Mouse (Mus musculus): ENCODE measurements around the gene Cerkl. TPM values are rescaled to one million over a fixed set of nuclear protein-coding genes. Genes with fewer than 3 reads are reported as not detected.

Gene Cerkl
- polyA plus RNA-seq, 1 experiment from 2014 or later = 1.8 TPM

- H3K9me3 ChIP-seq (replicated peaks) = no peaks in the 10 kb centered on the region
- H3K4me3 ChIP-seq = no peak overlapping the region
- no peak overlapping the region for H3K9ac ChIP-seq
- no peak for ATAC-seq
- peaks cover 31% of the 10 kb centered on the region for H3K36me3 ChIP-seq
- no peaks in the 10 kb centered on the region for H3K27me3 ChIP-seq (replicated peaks)
- H3K27ac ChIP-seq = no peak overlapping the region
- no peak overlapping the region for H3K4me2 ChIP-seq
- H3K4me1 ChIP-seq = 0 out of 2 replicates have a peak, but pooled peaks cover 10% of the 10 kb centered on the region
Observed at GRCm38 (mm10) chr2:79334661-79335060, 121.9 kb downstream of the Cerkl start.

DNA sequence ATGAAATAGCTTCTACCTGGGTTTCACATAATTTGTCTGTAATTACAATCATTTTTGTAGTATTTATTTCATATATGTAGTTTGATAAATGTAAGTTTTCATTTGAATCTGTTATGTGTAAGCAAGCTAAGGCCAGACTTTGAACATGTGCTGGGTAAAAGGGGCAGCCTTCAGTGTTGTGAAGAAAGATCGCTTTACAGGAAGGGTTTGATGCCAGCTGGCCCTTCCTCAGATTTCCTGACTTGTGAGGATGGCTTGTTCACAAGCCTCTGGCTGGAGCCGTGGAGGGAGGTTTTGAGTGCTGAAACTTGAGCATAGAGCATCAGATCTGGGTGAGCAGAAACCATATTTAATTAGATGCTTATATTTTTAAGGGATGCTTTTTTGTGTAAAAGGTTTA, 128.5 kb downstream of the Cerkl start:
- Histone ChIP-seq H3K4me1 (0 out of 2 replicates have a peak, but pooled peaks cover 4% of the 10 kb centered on the region), H3K4me2 (no peak overlapping the region), H3K27me3 (replicated peaks) (no peaks in the 10 kb centered on the region), H3K4me3 (no peak overlapping the region), H3K27ac (no peak overlapping the region), H3K36me3 (peaks cover 90% of the 10 kb centered on the region), H3K9ac (no peak overlapping the region), H3K9me3 (replicated peaks) (no peaks in the 10 kb centered on the region)
- no peak for ATAC-seq
- 88% methylated on average over 2 of the region's 2 CpGs for WGBS (ENCODE audit: insufficient replicate concordance)

DNA sequence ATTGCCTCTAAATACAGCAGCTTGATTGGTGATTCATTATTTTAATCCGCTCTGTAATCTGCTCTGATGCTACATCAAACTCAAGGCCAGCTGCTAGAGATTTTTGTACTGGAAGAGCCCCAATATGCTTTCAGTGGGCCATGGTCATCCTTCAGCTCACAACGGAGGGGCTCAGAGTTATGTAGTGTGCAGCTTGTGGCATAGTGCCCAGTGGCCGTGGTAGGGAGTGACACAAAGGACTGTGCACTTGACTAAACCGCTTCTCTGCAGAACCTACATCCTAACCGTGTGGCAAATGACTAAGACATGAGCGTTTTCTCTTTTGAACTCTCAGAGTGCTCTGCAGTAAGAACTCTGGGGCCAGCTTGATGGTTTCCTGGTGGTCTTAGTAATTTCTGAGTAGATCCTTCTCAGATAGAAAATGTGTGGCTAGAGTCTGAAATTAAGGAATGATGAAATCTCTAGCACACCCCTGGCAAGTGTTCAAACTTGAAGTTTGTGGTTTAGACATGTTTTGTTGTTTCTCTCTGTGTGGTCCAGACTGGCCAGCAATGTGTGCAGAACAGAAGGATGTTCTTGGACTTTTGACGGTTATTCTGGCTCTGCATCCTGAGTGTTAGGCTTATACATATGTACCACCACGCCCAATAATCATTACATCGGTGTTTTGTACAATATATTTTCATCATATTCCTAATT, 140.3 kb downstream of the Cerkl start:
- 89% methylated on average over 9 of the region's 9 CpGs for WGBS (ENCODE audit: insufficient replicate concordance)
- peaks cover 91% of the 10 kb centered on the region for H3K36me3 ChIP-seq

GRCm38 (mm10) chr2:79315108-79315507, 141.5 kb downstream of the Cerkl start:
- ATAC-seq = no peak

More for the DNA sequence above, 140.3 kb downstream of the Cerkl start:
- H3K27ac ChIP-seq = no peak overlapping the region
- no peaks in the 10 kb centered on the region for H3K9me3 ChIP-seq (replicated peaks)
- no peak for ATAC-seq
- no peaks in the 10 kb centered on the region for H3K4me1 ChIP-seq
- H3K4me2 ChIP-seq = no peak overlapping the region
- no peaks in the 10 kb centered on the region for H3K27me3 ChIP-seq (replicated peaks)
- H3K9ac ChIP-seq = no peak overlapping the region
- no peak overlapping the region for H3K4me3 ChIP-seq

GRCm38 (mm10) chr2:79312499-79312898, 144.1 kb downstream of the Cerkl start:
- H3K4me3 ChIP-seq = no peak overlapping the region
- no peak overlapping the region for H3K27ac ChIP-seq
- peaks cover 97% of the 10 kb centered on the region for H3K36me3 ChIP-seq
- no peak for ATAC-seq
- WGBS (ENCODE audit: insufficient replicate concordance) = 87% methylated on average over 4 of the region's 4 CpGs
- no peaks in the 10 kb centered on the region for H3K27me3 ChIP-seq (replicated peaks)
- no peak overlapping the region for H3K4me2 ChIP-seq
- H3K4me1 ChIP-seq = no peaks in the 10 kb centered on the region
- no peak overlapping the region for H3K9ac ChIP-seq
- H3K9me3 ChIP-seq (replicated peaks) = no peaks in the 10 kb centered on the region

More at GRCm38 (mm10) chr2:79315108-79315507, 141.5 kb downstream of the Cerkl start:
- no peaks in the 10 kb centered on the region for H3K4me1 ChIP-seq
- peaks cover 93% of the 10 kb centered on the region for H3K36me3 ChIP-seq
- 91% methylated on average over 4 of the region's 4 CpGs for WGBS (ENCODE audit: insufficient replicate concordance)
- no peaks in the 10 kb centered on the region for H3K9me3 ChIP-seq (replicated peaks)
- H3K4me3 ChIP-seq = no peak overlapping the region
- H3K9ac ChIP-seq = no peak overlapping the region
- H3K27me3 ChIP-seq (replicated peaks) = no peaks in the 10 kb centered on the region
- no peak overlapping the region for H3K27ac ChIP-seq
- H3K4me2 ChIP-seq = no peak overlapping the region

DNA sequence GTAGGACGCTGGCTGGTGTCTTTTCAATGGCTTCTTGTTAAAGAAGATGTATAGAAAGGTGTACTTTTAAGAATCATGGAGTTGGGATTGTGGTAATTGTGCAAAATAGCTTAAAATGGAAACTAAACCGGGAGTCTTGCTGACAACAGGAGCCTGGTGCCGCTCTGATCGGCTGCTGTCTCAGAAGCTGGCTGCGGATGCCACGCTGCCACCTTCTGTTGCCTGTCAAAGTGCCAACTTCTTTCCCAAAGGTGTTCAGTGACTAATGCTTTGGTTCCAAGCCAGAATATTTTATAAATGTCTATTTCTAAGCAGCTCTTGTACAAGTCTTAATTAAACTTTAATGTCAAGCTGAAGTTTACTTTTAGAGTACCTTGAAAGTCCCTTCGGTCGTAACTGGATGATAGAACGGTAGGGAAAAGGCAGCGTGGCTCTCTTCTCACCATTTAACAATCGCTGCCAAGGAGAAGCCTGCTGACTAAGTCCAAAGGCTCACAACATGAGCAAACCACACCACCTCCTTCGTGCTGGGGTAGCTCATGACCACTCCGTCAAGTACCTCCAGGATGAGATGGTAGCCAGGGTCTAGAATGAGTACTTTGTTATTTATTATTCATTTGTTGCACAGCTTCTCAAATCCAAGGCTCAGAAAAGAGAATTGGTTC, 147.0 kb downstream of the Cerkl start:
- H3K4me2 ChIP-seq = no peak overlapping the region
- WGBS (ENCODE audit: insufficient replicate concordance) = 91% methylated on average over 13 of the region's 13 CpGs
- H3K4me1 ChIP-seq = no peaks in the 10 kb centered on the region
- H3K36me3 ChIP-seq = peaks cover 95% of the 10 kb centered on the region
- no peak overlapping the region for H3K9ac ChIP-seq
- H3K27me3 ChIP-seq (replicated peaks) = no peaks in the 10 kb centered on the region
- H3K4me3 ChIP-seq = no peak overlapping the region
- no peaks in the 10 kb centered on the region for H3K9me3 ChIP-seq (replicated peaks)
- no peak for ATAC-seq
- H3K27ac ChIP-seq = no peak overlapping the region

DNA sequence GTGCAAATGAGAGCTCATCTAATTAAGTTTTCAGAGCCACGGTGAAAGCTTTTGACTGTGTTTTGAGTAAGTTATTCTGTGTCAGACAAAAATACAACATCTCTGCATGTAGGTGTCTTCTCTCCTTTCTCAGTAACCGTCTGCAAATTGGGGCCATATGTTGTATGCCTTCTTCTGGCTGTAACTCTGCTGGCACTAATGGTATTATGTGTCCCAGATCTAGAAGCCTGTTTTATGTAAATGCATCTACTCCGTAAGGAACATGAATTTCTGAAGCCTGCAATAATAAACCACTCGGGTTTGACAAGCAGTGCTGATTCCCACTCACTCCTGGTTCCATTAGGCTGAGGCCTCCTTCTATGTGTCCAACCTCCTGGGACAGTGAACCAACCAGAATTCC, 149.0 kb downstream of the Cerkl start:
- no peak for ATAC-seq
- Histone ChIP-seq H3K27me3 (replicated peaks) (no peaks in the 10 kb centered on the region), H3K9me3 (replicated peaks) (no peaks in the 10 kb centered on the region), H3K4me1 (no peaks in the 10 kb centered on the region), H3K36me3 (peaks cover 93% of the 10 kb centered on the region), H3K9ac (no peak overlapping the region), H3K27ac (no peak overlapping the region), H3K4me3 (no peak overlapping the region), H3K4me2 (no peak overlapping the region)
- 89% methylated on average over 4 of the region's 4 CpGs for WGBS (ENCODE audit: insufficient replicate concordance)

- Histone ChIP-seq H3K36me3 (peaks cover 75% of the 10 kb centered on the region), H3K4me2 (no peak overlapping the region), H3K9ac (no peak overlapping the region), H3K27ac (no peak overlapping the region), H3K27me3 (replicated peaks) (no peaks in the 10 kb centered on the region), H3K4me3 (no peak overlapping the region), H3K9me3 (replicated peaks) (no peaks in the 10 kb centered on the region), H3K4me1 (no peaks in the 10 kb centered on the region)
- no peak for ATAC-seq
Observed at GRCm38 (mm10) chr2:79302398-79302797, 154.2 kb downstream of the Cerkl start.

DNA sequence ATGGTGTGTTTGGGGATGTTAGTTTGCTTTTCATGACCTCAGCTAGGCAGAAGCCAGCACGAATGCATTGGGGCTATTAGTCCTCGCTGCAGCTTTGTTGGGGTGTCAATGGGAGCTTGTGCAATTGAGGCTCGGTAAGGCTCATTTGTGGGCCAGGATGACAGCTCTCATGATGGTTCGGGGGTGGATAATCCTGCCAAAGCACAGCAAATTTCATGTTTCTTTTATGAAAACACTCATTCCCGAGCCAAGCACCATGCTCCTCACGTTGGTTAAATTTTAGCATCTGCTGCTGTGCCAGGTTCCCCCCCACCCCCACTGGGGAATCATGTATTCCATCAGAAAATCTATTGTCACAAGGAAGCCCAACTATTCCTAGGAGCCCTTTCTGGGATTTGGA, 164.2 kb downstream of the Cerkl start:
- no peak overlapping the region for H3K27ac ChIP-seq
- H3K4me2 ChIP-seq = no peak overlapping the region
- no peaks in the 10 kb centered on the region for H3K9me3 ChIP-seq (replicated peaks)
- WGBS (ENCODE audit: insufficient replicate concordance) = 87% methylated on average over 6 of the region's 6 CpGs
- no peaks in the 10 kb centered on the region for H3K4me1 ChIP-seq
- no peaks in the 10 kb centered on the region for H3K27me3 ChIP-seq (replicated peaks)
- no peak overlapping the region for H3K9ac ChIP-seq
- no peak for ATAC-seq
- H3K4me3 ChIP-seq = no peak overlapping the region
- peaks cover 89% of the 10 kb centered on the region for H3K36me3 ChIP-seq

DNA sequence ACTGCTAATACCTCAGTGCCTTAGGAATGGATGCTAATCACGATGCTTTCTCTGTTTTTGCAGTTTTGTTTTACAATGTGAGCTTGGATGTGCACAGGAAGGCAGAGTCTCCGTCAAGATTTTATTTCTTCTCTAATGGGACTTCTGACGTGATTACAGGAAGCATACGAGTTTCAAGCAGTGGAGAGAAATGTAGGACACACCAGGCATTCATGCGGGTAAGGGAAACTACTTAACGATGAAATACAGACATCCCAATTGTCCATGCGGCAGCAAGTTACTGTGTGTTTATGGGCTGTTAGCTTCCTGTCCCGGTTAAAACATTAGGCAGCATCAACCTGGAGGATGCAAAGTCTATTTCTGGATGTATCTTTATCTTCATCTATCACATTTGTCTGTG, 164.7 kb downstream of the Cerkl start:
- 90% methylated on average over 8 of the region's 8 CpGs for WGBS (ENCODE audit: insufficient replicate concordance)

GRCm38 (mm10) chr2:79290149-79290548, 166.4 kb downstream of the Cerkl start:
- H3K27me3 ChIP-seq (replicated peaks) = no peaks in the 10 kb centered on the region
- no peak overlapping the region for H3K27ac ChIP-seq
- H3K4me1 ChIP-seq = no peaks in the 10 kb centered on the region
- no peak for ATAC-seq
- H3K9ac ChIP-seq = no peak overlapping the region
- no peak overlapping the region for H3K4me2 ChIP-seq
- no peaks in the 10 kb centered on the region for H3K9me3 ChIP-seq (replicated peaks)
- 64% methylated on average over 1 of the region's 1 CpGs for WGBS (ENCODE audit: insufficient replicate concordance)
- no peak overlapping the region for H3K4me3 ChIP-seq
- peaks cover 86% of the 10 kb centered on the region for H3K36me3 ChIP-seq

More for the DNA sequence above, 164.7 kb downstream of the Cerkl start:
- Histone ChIP-seq H3K27me3 (replicated peaks) (no peaks in the 10 kb centered on the region), H3K36me3 (peaks cover 91% of the 10 kb centered on the region), H3K4me1 (no peaks in the 10 kb centered on the region), H3K27ac (no peak overlapping the region), H3K4me2 (no peak overlapping the region), H3K9me3 (replicated peaks) (no peaks in the 10 kb centered on the region), H3K9ac (no peak overlapping the region), H3K4me3 (no peak overlapping the region)
- ATAC-seq = no peak

- Histone ChIP-seq H3K9ac (no peak overlapping the region), H3K4me2 (no peak overlapping the region), H3K4me1 (no peaks in the 10 kb centered on the region), H3K27me3 (replicated peaks) (no peaks in the 10 kb centered on the region), H3K9me3 (replicated peaks) (no peaks in the 10 kb centered on the region), H3K27ac (no peak overlapping the region), H3K4me3 (no peak overlapping the region), H3K36me3 (peaks cover 81% of the 10 kb centered on the region)
- ATAC-seq = no peak
- 85% methylated on average over 4 of the region's 4 CpGs for WGBS (ENCODE audit: insufficient replicate concordance)
Observed at GRCm38 (mm10) chr2:79284206-79284605, 172.4 kb downstream of the Cerkl start.
